8 mouse cellular contexts compared by ENCODE assay signal in genomic region chr6:37398943-37399342, GRCm38 (mm10). TPM values are rescaled to one million over a fixed set of nuclear protein-coding genes. Genes with fewer than 3 reads are reported as not detected.
A peak's percentile ranks its signal among the peaks of the same experiment; 100 is the strongest.
DNase-seq lines count a peak whose midpoint lies in the region; ATAC-seq and TF ChIP-seq lines count a peak whose summit lies in the region.

No protein-coding gene starts in this region.

- intact Hi-C loops in heart, postnatal 25 days (cut with DNase I) = loop anchor here (5.0 kb wide), 1 partner anchor 33 kb away; no protein-coding TSS in a partner anchor

- H3K9ac ChIP-seq in kidney, embryonic 15.5 days = no peak overlapping the region

- H3K27me3 ChIP-seq in kidney, embryonic 15.5 days = no peaks in the 10 kb centered on the region
- no peaks in the 10 kb centered on the region for H3K27me3 ChIP-seq in kidney, adult 2 months (replicated peaks; ENCODE audit: control insufficient read depth, insufficient read depth, low read length)

- no peak overlapping the region for H3K4me2 ChIP-seq in kidney, embryonic 15.5 days

- H3K4me1 ChIP-seq in kidney, embryonic 15.5 days = peaks cover 67% of the 10 kb centered on the region
- peaks cover 36% of the 10 kb centered on the region for H3K4me1 ChIP-seq in kidney, adult 2 months (ENCODE audit: control insufficient read depth, insufficient read depth, low read length)

- no peak for TF ChIP-seq CTCF in kidney, adult 2 months (conservative IDR thresholded peaks at IDR 0.05; ENCODE audit: insufficient read depth, insufficient read length, low read depth, low read length)

- WGBS in kidney, embryonic 15.5 days = 55% methylated on average over 10 of the region's 10 CpGs
- WGBS in kidney, adult 2 months = 50% methylated on average over 10 of the region's 10 CpGs

- no peak for DNase-seq in kidney, adult 2 months
- DNase-seq in adrenal gland, postnatal 14 days = peak; percentile 71
- DNase-seq in heart, postnatal 25 days (ENCODE audit: low spot score) = peak; percentile 66
- peak; percentile 51 for DNase-seq in lung, postnatal 36 days
- DNase-seq in embryo, embryonic 9.5 days (ENCODE audit: extremely low spot score) = no peak
- DNase-seq in layer of hippocampus, postnatal 25 days (ENCODE audit: extremely low spot score in 1 of 2, low spot score in 1 of 2) = no peak
- DNase-seq in frontal cortex, postnatal 14 days (ENCODE audit: low spot score in 2 of 2) = no peak

- no peak overlapping the region for H3K27ac ChIP-seq in kidney, embryonic 15.5 days
- H3K27ac ChIP-seq in kidney, adult 2 months (ENCODE audit: insufficient read depth, low read depth, low read length) = no peak overlapping the region

- peaks cover 12% of the 10 kb centered on the region; the same call in 1 of the 2 replicates for H3K36me3 ChIP-seq in kidney, embryonic 15.5 days
- H3K36me3 ChIP-seq in kidney, adult 2 months (ENCODE audit: control insufficient read depth, insufficient read depth, low read length) = no peaks in the 10 kb centered on the region

- 0 out of 2 replicates have a peak, but pooled peaks have one; percentile 7 for ATAC-seq in kidney, embryonic 15.5 days (replicated peaks; ENCODE audit: low FRiP score)

- no peak for TF ChIP-seq POLR2A in kidney, adult 2 months (IDR thresholded peaks at IDR 0.05; ENCODE audit: low read depth, low read length)

- no peaks in the 10 kb centered on the region for H3K9me3 ChIP-seq in kidney, embryonic 15.5 days (replicated peaks)

- no peak overlapping the region for H3K4me3 ChIP-seq in kidney, embryonic 15.5 days (replicated peaks)
- H3K4me3 ChIP-seq in kidney, adult 2 months (ENCODE audit: insufficient read depth, low read depth, low read length) = no peak overlapping the region

RNA-seq across cellular contexts. Expression of gene Creb3l2, which starts 43.0 kb away (rescaled TPM):
- polyA plus RNA-seq in kidney, embryonic 15.5 days (2015; fragmentation: Nextera tagmentation; extraction: Ambion mirVana) = 31.1 and 31.4 TPM in 2 replicates
- polyA plus RNA-seq in kidney, adult 2 months (2012; rRNA removed) = 23.3 and 25.0 TPM in 2 replicates
- 50.0 and 50.8 TPM in 2 replicates for total RNA-seq in adrenal gland, postnatal 14 days (2021)
- total RNA-seq in heart, postnatal 25 days (2021) = 10 to 100 TPM; 23.9 to 28.5 TPM
- 10 to 100 TPM in 1 of 2 experiments, 1 to 10 TPM in 1; 8.8 to 10.3 TPM for total RNA-seq in layer of hippocampus, postnatal 25 days (2021)

Comparison
In these comparisons a context has a peak if more than half of its experiments do, and no peak if none do; other contexts are left out.
1. DNase-seq: peak in adrenal gland, postnatal 14 days (single experiment), heart, postnatal 25 days (single experiment) and lung, postnatal 36 days (single experiment); none in kidney, adult 2 months (single experiment), embryo, embryonic 9.5 days (single experiment), layer of hippocampus, postnatal 25 days (0 of 2) and frontal cortex, postnatal 14 days (0 of 2).